Mouse (Mus musculus) lung, adult 2 months (tissue): Measurements from ENCODE around the gene Prkag3.
A peak's percentile ranks its signal among the peaks of the same experiment; 100 is the strongest.

Experiments used
- CTCF ChIP-seq: fragments of 200-500 bp; IDR thresholded peaks from 2 replicates; pipeline ENCODE4 v1.5.1; 2011; ENCODE audit warnings: mild to moderate bottlenecking, low read length, control low read depth; ENCODE audit not compliant: insufficient read depth
- POLR2A ChIP-seq: fragments of 200-500 bp; IDR thresholded peaks from 2 replicates; pipeline ENCODE4 v1.6.1; 2011; ENCODE audit warnings: low read depth, mild to moderate bottlenecking, control low read depth, low read length, borderline replicate concordance; ENCODE audit errors: extremely low read depth

DNA sequence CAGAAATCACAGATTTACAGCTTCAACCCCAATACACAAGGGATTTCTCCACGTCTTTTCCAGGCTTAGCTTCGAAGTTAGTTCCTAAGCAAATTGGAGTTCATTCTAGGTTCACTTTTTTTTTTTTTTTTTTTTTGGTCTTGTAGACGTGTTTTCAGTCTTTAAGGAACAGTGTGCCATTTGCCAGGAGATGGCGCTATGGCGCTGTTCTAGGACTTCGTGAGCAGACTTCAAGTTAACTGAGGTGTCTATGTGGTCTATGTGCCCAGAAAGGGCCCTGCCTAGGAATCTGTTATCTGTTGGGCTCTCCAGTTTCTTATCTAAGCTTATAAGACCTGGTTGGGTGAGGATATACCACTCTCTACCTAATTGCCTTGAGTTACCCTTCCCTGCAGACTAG lies 14.1 kb upstream of the Prkag3 start:
- TF ChIP-seq POLR2A: no peak
- TF ChIP-seq CTCF: peak; percentile 53
